Mouse (Mus musculus) E14TG2a.4 (cell line): Measurements from ENCODE around the gene Bbx.

Source experiments
- CTCF ChIP-seq: conservative IDR thresholded peaks from 2 replicates; pipeline ENCODE4 v1.5.1; 2014; ENCODE audit warnings: low read length
- NANOG ChIP-seq: IDR thresholded peaks from 2 replicates; pipeline ENCODE4 v1.6.1; 2014; ENCODE audit warnings: borderline replicate concordance, low read length, mixed read lengths
- POU5F1 ChIP-seq: IDR thresholded peaks from 2 replicates; pipeline ENCODE4 v1.6.1; 2014; ENCODE audit warnings: low read length, borderline replicate concordance

GRCm38 (mm10) chr16:50415406-50415805 lies 16.8 kb downstream of the Bbx start:
- TF ChIP-seq CTCF (no peak), POU5F1 (no peak), NANOG (no peak)
